Mouse (Mus musculus): ENCODE measurements around the gene Gm42906.

- TF ChIP-seq TAL1 (IDR thresholded peaks at IDR 0.05; ENCODE audit: low read length) (no peak), GATA1 (IDR thresholded peaks at IDR 0.05; ENCODE audit: low read length) (no peak)
These were observed 58.6 kb downstream of the Gm42906 start for GRCm38 (mm10) chr5:151369306-151369721.
